Mouse (Mus musculus) cortical plate, adult 2 months (tissue): ENCODE results near the gene Grb7. TPM values are rescaled to one million over a fixed set of nuclear protein-coding genes. Genes with fewer than 3 reads are reported as not detected.

ENCODE experiments used
- H3K27ac ChIP-seq: fragments of 200-500 bp; 2 replicates; pipeline ENCODE4 v1.5.1; 2012; ENCODE audit warnings: low read length, control low read depth, inconsistent platforms; ENCODE audit not compliant: insufficient read depth
- H3K4me1 ChIP-seq: fragments of 200-500 bp; 2 replicates; pipeline ENCODE4 v1.6.1; 2011; ENCODE audit warnings: low read length; ENCODE audit not compliant: control insufficient read depth, insufficient read depth
- H3K4me3 ChIP-seq: fragments of 200-500 bp; 2 replicates; pipeline ENCODE4 v1.5.1; 2011; ENCODE audit warnings: mild to moderate bottlenecking, low read length, control low read depth; ENCODE audit not compliant: insufficient read depth
- CTCF ChIP-seq: fragments of 200-500 bp; IDR thresholded peaks from 2 replicates; pipeline ENCODE4 v1.5.1; 2011; ENCODE audit warnings: mild to moderate bottlenecking, control low read depth, low read length; ENCODE audit not compliant: insufficient read depth; ENCODE audit errors: extremely low read depth
- POLR2A ChIP-seq: fragments of 200-500 bp; IDR thresholded peaks from 2 replicates; pipeline ENCODE4 v1.6.1; 2011; ENCODE audit warnings: mild to moderate bottlenecking, low read length, control low read depth; ENCODE audit not compliant: insufficient read depth; ENCODE audit errors: extremely low read depth
- polyA plus RNA-seq: library from polyadenylated mRNA; depleted of rRNA; stranded (reverse); fragments of >200 nt; gene quantifications from 2 replicates; pipeline ENCODE4 v1.2.3, GENCODE M21; 2012

Gene Grb7
- polyA plus RNA-seq, 1 experiment: 3.8 TPM

DNA sequence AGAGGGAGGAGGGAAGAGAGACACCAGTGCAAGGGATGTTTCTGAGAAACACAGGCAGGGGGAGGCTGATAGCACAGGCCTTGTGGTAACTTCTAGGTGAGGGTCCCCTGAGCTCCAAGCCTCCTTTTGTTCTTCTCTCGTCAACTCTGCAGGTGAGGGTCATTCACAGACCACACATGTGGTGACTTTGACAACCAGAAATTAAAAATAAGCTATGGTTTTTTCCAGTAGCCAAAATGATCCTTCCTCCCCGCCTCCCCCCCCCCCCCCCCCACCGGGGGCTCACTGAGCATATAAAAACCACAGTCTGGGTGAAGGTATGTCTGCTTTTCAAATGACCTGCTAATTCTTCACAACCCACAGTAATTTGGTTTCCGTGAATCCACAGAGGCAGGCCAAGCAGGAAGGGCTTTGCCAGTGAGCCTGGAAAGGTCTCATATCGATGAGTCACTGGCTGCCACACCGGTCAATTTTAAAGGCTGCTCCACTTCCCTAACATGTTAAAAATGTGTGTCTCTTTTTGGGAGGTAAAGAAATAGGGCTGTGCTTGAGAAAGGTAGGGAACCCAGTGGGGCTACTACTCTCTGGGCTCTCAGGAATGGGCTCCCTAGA, 15.0 kb downstream of the Grb7 start:
- TF ChIP-seq POLR2A (no peak), CTCF (no peak)
- H3K4me1 ChIP-seq: no peaks in the 10 kb centered on the region
- H3K27ac ChIP-seq: no peak overlapping the region
- H3K4me3 ChIP-seq: no peak overlapping the region

DNA sequence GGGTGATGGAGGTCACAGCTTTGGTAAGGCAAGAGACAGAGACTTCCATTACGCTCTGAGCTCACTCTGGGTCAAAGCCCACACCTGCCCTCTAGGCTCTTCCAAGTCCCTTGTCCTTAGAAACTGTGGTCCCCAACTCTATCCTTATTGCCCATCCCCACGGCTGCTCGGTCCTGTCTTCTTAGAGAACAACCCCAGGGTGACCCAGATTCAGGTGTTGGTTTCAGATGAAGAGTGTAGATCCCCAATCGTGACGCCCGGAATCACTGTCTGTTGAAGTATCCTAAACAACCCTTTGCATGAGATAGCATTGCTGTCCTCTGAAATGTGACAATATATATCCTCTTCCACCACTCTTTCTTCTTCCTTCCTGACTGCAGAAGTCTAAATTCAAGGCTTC, 16.1 kb downstream of the Grb7 start:
- Histone ChIP-seq H3K4me3 (no peak overlapping the region), H3K27ac (no peak overlapping the region), H3K4me1 (no peaks in the 10 kb centered on the region)
- TF ChIP-seq CTCF (no peak), POLR2A (no peak)

DNA sequence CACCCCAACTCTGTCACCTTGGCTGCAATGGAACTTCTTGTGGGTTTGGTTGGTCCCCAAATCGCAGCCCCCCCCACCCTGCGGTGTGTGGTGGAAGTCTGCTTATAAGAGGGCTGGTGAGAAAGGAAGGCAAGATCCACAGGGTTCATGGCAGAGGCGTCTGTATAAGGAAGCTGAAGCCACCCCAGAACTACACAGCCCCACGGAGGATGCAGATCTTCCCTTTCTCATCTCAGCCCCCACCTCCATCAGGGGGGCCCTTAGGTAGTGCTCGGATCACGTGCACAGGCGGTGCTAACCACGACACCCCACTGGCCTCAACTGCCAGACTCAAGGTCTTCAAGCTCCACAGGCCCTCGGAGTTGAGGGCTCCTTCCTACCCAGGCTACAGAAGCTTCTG, 17.7 kb downstream of the Grb7 start:
- no peak overlapping the region for H3K4me3 ChIP-seq
- TF ChIP-seq POLR2A: no peak
- no peak for TF ChIP-seq CTCF
- no peak overlapping the region for H3K27ac ChIP-seq
- no peaks in the 10 kb centered on the region for H3K4me1 ChIP-seq

DNA sequence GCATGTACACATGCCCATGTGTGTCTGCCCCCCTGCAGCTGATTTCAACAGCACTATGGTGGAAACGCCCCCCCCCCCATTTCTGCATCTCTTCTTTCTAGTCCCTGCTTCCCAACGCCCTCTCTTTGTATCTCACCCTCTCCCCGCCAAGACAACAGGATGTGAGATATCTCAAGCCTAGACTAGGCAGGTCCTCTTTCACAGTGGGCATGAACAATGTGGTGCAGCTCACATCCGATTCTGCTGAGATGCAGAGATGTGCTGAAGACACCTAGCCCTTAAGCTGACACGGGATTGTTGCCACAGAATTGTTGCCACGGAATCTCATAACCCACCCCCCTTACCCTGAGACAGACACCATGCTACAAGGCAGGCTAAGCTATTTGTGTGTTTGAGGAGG, 18.3 kb downstream of the Grb7 start:
- Histone ChIP-seq H3K27ac (no peak overlapping the region), H3K4me1 (no peaks in the 10 kb centered on the region), H3K4me3 (no peak overlapping the region)
- TF ChIP-seq CTCF: no peak
- TF ChIP-seq POLR2A: no peak

DNA sequence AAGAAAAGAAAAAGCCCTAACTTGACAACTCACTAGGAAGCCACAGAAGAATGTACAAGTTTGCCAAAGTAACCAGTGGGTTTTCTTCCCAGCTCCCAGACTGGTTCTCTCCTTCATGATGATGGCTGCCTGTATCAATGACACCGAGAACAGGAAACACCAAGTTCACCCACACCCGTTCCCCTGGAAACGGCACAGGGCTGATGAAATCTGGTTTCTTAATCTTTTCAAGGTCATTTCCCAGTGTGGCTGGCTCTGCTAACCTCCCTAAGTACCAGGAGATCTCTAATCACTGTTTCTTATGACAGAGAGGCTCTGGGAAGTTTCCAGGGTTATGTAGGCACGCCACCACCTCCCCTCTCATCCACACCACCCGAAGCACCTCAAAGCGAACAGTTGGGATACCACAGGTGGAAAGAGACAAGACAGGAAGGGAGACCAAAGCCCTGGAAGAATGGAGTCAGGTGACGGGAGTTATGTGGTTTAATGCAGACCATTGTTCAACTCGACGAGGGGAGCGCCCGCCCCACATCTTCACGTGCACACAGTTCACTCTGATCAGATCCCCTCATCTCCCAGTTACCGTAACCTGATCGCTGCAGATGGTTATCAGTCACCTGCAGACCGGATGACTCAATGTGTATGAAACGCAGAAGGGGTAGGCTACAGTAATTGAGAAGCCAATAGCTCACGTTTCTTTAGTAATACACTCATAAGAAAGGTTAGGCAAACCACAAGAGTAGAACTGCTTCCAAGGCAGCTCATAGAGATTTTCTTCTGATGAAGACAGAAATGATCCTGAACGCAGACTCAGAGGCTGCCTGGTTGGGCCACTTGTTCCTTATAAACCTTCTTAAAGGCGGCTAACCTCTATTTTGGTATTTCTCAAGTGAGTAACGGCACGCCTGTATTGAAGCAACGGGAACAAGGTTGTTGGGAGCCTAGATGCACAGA, 23.8 kb downstream of the Grb7 start:
- Histone ChIP-seq H3K4me1 (no peaks in the 10 kb centered on the region; the same call in 1 of the 2 replicates), H3K27ac (no peak overlapping the region), H3K4me3 (no peak overlapping the region)
- TF ChIP-seq CTCF (no peak), POLR2A (no peak)

DNA sequence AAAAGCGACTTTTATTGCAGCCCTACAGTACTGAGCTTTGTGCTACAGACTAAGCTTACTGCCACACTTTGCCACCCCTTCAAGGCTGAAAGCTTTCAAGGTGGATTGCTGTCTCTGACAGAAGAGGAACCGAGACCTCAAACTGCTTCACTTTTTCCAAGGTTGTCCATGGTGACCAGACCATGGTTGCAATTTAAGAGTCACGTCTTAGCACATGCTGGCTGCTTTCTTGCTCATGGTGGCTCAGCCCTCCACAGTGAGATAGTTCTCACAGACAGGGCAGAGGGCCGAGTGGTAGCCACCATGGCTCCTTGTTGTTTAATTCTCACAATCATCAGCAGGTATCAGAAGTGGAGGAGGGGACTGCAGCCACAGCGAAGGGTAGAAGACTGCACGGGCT, 24.6 kb downstream of the Grb7 start:
- Histone ChIP-seq H3K4me1 (no peaks in the 10 kb centered on the region; the same call in 1 of the 2 replicates), H3K4me3 (no peak overlapping the region), H3K27ac (no peak overlapping the region)
- TF ChIP-seq CTCF (no peak), POLR2A (no peak)

DNA sequence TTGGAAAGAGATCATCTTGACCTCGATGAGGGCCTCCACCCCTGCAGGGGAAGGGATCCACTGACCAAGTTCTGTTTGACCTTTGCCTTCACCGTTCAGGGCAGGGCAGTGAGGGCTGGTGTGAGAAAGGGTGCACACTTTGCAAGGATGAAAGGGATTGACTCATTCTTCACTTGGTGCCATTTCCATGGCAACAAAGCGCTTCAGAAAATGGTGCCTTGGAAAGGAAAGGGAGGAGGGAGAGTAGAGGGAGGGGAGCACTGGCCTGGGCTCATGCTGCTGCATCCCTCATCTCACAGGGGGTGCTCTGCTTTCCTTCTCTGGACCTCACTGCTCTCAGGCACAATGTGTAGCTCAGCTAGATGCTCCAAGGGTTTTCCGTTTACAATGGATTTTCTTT, 26.5 kb downstream of the Grb7 start:
- TF ChIP-seq POLR2A: no peak
- TF ChIP-seq CTCF: no peak
- no peaks in the 10 kb centered on the region; the same call in 1 of the 2 replicates for H3K4me1 ChIP-seq

DNA sequence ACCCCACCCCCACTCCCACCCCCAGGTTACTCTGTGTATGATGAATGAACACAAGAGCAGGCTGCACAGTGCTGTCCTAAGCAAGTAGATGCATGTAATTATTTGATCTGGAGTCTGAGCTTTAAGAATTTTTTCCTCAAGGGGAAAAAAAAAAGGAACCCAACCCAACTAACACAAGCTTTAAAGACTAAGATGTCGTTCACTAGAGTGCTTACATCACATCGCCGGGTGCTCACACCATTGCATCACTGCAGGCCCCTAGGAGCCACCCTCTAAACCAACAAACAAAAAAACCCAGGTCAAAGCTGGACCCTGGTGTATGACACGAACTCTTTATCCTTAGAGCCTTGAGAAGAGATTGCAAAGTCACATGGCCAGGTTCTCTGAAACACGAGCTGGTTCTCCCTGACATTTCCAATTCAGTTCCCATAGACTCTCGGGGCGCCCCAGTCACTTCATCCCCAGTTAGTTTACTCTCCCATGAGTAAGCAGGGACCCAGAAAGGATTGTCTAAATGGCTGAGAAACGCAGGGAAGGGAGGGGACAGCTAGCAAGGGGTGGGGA, 27.8 kb downstream of the Grb7 start:
- H3K4me1 ChIP-seq: no peaks in the 10 kb centered on the region; the same call in 1 of the 2 replicates
- TF ChIP-seq CTCF (no peak), POLR2A (no peak)
- no peak overlapping the region for H3K4me3 ChIP-seq
- H3K27ac ChIP-seq: no peak overlapping the region

More for the DNA sequence above, 26.5 kb downstream of the Grb7 start:
- Histone ChIP-seq H3K27ac (no peak overlapping the region), H3K4me3 (no peak overlapping the region)

DNA sequence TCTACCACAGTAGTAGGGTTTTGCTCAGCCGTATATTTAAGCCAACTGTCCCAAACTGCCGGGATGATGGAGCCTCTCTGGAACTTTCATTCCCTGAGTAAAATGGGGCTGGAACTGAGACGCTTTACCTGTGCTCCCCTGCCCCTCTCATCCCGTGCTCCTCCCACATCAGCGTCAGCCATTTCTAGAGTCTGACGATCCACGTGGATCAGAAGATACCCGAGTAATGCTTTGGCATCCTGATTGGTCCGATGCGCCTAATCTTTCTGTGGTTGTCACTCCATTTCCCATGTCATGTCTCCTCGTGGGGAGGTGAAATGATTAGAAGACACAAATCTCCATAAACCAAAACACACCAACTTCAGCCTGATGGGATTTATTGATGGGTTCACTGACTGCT, 28.8 kb downstream of the Grb7 start:
- TF ChIP-seq POLR2A (no peak), CTCF (no peak)
- Histone ChIP-seq H3K4me1 (no peaks in the 10 kb centered on the region; the same call in 1 of the 2 replicates), H3K4me3 (no peak overlapping the region), H3K27ac (no peak overlapping the region)
